Mouse (Mus musculus) kidney, adult 2 months (tissue): ENCODE results near the gene Tmem243.

Experiments
- CTCF ChIP-seq: fragments of 200-500 bp; conservative IDR thresholded peaks from 2 replicates; pipeline ENCODE4 v1.5.1; 2011; ENCODE audit warnings: low read depth, mild to moderate bottlenecking, control low read depth, low read length, moderate library complexity, mixed read lengths; ENCODE audit not compliant: insufficient read depth, insufficient read length
- POLR2A ChIP-seq: fragments of 200-500 bp; IDR thresholded peaks from one replicate; pipeline ENCODE4 v1.6.1; 2011; ENCODE audit warnings: low read depth, low read length, control low read depth

GRCm38 (mm10) chr5:9140724-9141123, 40.3 kb downstream of the Tmem243 start:
- TF ChIP-seq POLR2A (no peak), CTCF (no peak)
